Mouse (Mus musculus): Measurements from ENCODE around the gene Gm10974.

Gm10974 gene

GRCm38 (mm10) chr7:66365904-66366303 is at the start of gene Gm10974:
Gene Gm10974, plus strand, starts transcription at chr7:66365905.
- DNase-seq (ENCODE audit: low spot score in 2 of 2), result no peak

GRCm38 (mm10) chr7:66318147-66318546 is 47.6 kb upstream of the Gm10974 start:
- DNase-seq (ENCODE audit: low spot score in 2 of 2), result no peak

GRCm38 (mm10) chr7:66320996-66321395 is 44.7 kb upstream of the Gm10974 start:
- no peak for DNase-seq (ENCODE audit: low spot score in 2 of 2)

GRCm38 (mm10) chr7:66323252-66324015 is 42.3 kb upstream of the Gm10974 start:
- DNase-seq (ENCODE audit: low spot score in 2 of 2), result no peak

- no peak for DNase-seq (ENCODE audit: low spot score in 2 of 2)
These were observed 40.2 kb upstream of the Gm10974 start for GRCm38 (mm10) chr7:66325419-66326053.

GRCm38 (mm10) chr7:66327516-66327915 is 38.2 kb upstream of the Gm10974 start:
- no peak for DNase-seq (ENCODE audit: low spot score in 2 of 2)

GRCm38 (mm10) chr7:66330610-66331009 is 35.1 kb upstream of the Gm10974 start:
- DNase-seq (ENCODE audit: low spot score in 2 of 2), result no peak

GRCm38 (mm10) chr7:66332340-66332739 is 33.4 kb upstream of the Gm10974 start:
- no peak for DNase-seq (ENCODE audit: low spot score in 2 of 2)

GRCm38 (mm10) chr7:66333906-66334500 is 31.7 kb upstream of the Gm10974 start:
- DNase-seq (ENCODE audit: low spot score in 2 of 2), result no peak

- DNase-seq (ENCODE audit: low spot score in 2 of 2), result no peak
These were observed 28.8 kb upstream of the Gm10974 start for GRCm38 (mm10) chr7:66336955-66337354.

GRCm38 (mm10) chr7:66339625-66340024 is 26.1 kb upstream of the Gm10974 start:
- DNase-seq (ENCODE audit: low spot score in 2 of 2), result no peak

GRCm38 (mm10) chr7:66340044-66340443 is 25.7 kb upstream of the Gm10974 start:
- DNase-seq (ENCODE audit: low spot score in 2 of 2), result no peak

- peak; percentile 36 to 67 for DNase-seq (ENCODE audit: low spot score in 2 of 2)
These were observed 23.4 kb upstream of the Gm10974 start for GRCm38 (mm10) chr7:66342323-66342722.

GRCm38 (mm10) chr7:66342831-66343230 is 22.9 kb upstream of the Gm10974 start:
- no peak for DNase-seq (ENCODE audit: low spot score in 2 of 2)

GRCm38 (mm10) chr7:66343307-66343706 is 22.4 kb upstream of the Gm10974 start:
- DNase-seq (ENCODE audit: low spot score in 2 of 2), result no peak

GRCm38 (mm10) chr7:66346959-66347663 is 18.6 kb upstream of the Gm10974 start:
- DNase-seq (ENCODE audit: low spot score in 2 of 2), result no peak

- no peak for DNase-seq (ENCODE audit: low spot score in 2 of 2)
These were observed 17.1 kb upstream of the Gm10974 start for GRCm38 (mm10) chr7:66348588-66348987.

- DNase-seq (ENCODE audit: low spot score in 2 of 2), result no peak
These were observed 16.0 kb upstream of the Gm10974 start for GRCm38 (mm10) chr7:66349670-66350069.

- DNase-seq (ENCODE audit: low spot score in 2 of 2), result no peak
These were observed 14.6 kb upstream of the Gm10974 start for GRCm38 (mm10) chr7:66351074-66351473.

- DNase-seq (ENCODE audit: low spot score in 2 of 2), result no peak
These were observed 10.8 kb upstream of the Gm10974 start for GRCm38 (mm10) chr7:66354911-66355310.

GRCm38 (mm10) chr7:66355791-66356522 is 9.7 kb upstream of the Gm10974 start:
- no peak for DNase-seq (ENCODE audit: low spot score in 2 of 2)

GRCm38 (mm10) chr7:66358461-66358860 is 7.2 kb upstream of the Gm10974 start:
- no peak for DNase-seq (ENCODE audit: low spot score in 2 of 2)

Measured in urinary bladder, postnatal 4 days (tissue).